Mouse (Mus musculus) brain, embryonic 14.5 days (tissue): ENCODE data around the gene Taf3.

Experiments used
- CTCF ChIP-seq: fragments of 200-500 bp; IDR thresholded peaks from 2 replicates; pipeline ENCODE4 v1.5.1; 2012; ENCODE audit warnings: inconsistent platforms, mild to moderate bottlenecking, moderate library complexity, borderline replicate concordance; ENCODE audit not compliant: insufficient read depth, insufficient read length; ENCODE audit errors: extremely low read depth
- POLR2A ChIP-seq: fragments of 200-500 bp; IDR thresholded peaks from 2 replicates; pipeline ENCODE4 v1.6.1; 2012; ENCODE audit warnings: mild to moderate bottlenecking, inconsistent platforms, borderline replicate concordance; ENCODE audit not compliant: poor library complexity, insufficient read depth, insufficient read length, severe bottlenecking; ENCODE audit errors: extremely low read depth

DNA sequence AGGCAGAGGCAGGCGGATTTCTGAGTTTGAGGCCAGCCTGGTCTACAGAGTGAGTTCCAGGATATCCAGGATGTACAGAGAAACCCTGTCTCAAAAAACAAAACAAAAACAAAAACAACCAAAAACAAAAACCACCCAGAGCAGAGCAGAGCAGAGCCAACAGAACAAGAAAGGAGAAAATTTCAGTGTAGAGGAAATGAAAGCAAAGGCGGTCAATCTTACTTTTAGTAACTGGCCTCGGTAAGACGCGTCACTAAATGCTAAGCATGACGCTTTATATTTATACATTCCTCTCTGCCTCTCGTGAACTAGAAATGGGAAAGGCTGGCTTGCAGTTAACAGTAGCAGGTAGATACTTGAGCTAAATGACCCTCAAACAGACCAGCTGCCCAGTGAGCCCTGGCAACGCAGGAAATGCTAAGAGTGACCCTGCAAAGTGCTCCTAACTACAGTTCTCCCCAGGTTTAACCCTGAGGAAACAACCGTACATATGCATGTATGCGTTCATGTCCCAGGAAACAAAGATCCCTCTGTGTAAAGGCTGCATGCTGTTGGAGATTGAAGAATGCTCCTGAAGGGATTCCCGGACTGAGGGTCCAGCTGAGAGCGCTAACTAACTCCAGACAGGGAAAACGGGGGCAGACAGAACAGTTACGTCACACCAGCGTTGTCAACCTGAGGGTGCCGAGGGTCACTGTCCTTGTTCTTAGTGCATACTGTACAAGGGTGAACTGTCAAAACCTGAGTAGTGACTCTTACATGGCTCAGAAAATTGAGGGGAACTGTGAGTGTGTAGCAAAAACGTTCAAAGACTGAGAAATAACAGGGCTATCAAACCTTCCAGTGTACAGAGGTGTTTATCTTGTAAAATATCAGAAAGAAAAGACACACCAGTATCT lies 58.5 kb downstream of the Taf3 start:
- no peak for TF ChIP-seq POLR2A
- no peak for TF ChIP-seq CTCF
